Mouse (Mus musculus) bone marrow, adult 2 months (tissue): ENCODE results near the gene Crocc2. TPM values are rescaled to one million over a fixed set of nuclear protein-coding genes. Genes with fewer than 3 reads are reported as not detected.

Experiments
- H3K27ac ChIP-seq: fragments of 200-500 bp; 2 replicates; pipeline ENCODE4 v1.5.1; 2012; ENCODE audit warnings: low read depth, mild to moderate bottlenecking, control low read depth, inconsistent platforms, low read length; ENCODE audit not compliant: control insufficient read depth, poor library complexity, insufficient read depth
- H3K4me1 ChIP-seq: fragments of 200-500 bp; 2 replicates; pipeline ENCODE4 v1.6.1; 2011; ENCODE audit warnings: low read length; ENCODE audit not compliant: control insufficient read depth, insufficient read depth
- H3K4me3 ChIP-seq: fragments of 200-500 bp; replicated peaks from 2 replicates; pipeline ENCODE3; 2011; ENCODE audit warnings: mild to moderate bottlenecking, low read depth, low read length, control low read depth; ENCODE audit not compliant: control insufficient read depth
- CTCF ChIP-seq: fragments of 200-500 bp; IDR thresholded peaks from 2 replicates; pipeline ENCODE4 v1.5.1; 2011; ENCODE audit warnings: low read length, control low read depth; ENCODE audit not compliant: control insufficient read depth, insufficient read depth
- POLR2A ChIP-seq: fragments of 200-500 bp; IDR thresholded peaks from 2 replicates; pipeline ENCODE4 v1.6.1; 2011; ENCODE audit warnings: low read depth, mild to moderate bottlenecking, control low read depth, low read length, borderline replicate concordance; ENCODE audit not compliant: control insufficient read depth
- WGBS: fragments of 180-500 bp; shearing (Covaris S2); methylation state at CpG from one replicate; pipeline ENCODE4 v1.1.7; 2018; 5-methylcytosine and 5-hydroxymethylcytosine counted together
- polyA plus RNA-seq: library from polyadenylated mRNA; stranded (reverse); fragments of >200 nt; gene quantifications from 2 replicates; pipeline ENCODE4 v1.2.4, GENCODE M21; 2011; ENCODE audit warnings: low replicate concordance; ENCODE audit not compliant: missing spikeins, insufficient read depth, insufficient read length

The Crocc2 gene
- polyA plus RNA-seq: not detected in 2 replicates

DNA sequence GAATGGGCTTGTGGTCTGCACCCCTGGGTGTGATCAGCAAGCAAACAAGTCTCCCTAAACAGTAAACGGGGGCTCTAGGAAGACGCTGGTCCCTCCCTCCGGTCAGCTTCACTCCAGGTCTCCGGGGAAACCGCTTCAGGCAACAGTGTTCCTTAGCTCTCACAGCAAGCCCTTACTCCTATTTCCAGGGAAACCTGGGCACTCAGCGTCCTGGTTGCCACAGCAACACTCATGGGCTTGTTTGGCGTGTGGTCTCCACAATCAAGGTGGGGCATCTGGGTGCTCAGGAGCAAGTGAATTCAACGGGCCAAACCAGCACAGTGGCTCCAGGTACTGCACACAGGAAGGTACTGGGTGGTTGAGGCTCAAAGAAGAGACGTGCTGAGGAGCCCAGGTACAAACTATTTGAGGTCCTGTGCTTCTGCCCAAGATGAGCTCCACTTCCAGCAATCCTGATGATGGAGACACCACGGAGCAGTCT is at the start of gene Crocc2:
Gene Crocc2, plus strand, starts transcription at position 431 of the 481 bp plus-strand sequence.
- 68% methylated on average over 10 of the region's 10 CpGs for WGBS
- Histone ChIP-seq H3K4me1 (no peaks in the 10 kb centered on the region; the same call in 1 of the 2 replicates), H3K27ac (no peak within 1 kb of the TSS), H3K4me3 (no peak within 1 kb of the TSS)
- TF ChIP-seq CTCF (no peak), POLR2A (no peak)

DNA sequence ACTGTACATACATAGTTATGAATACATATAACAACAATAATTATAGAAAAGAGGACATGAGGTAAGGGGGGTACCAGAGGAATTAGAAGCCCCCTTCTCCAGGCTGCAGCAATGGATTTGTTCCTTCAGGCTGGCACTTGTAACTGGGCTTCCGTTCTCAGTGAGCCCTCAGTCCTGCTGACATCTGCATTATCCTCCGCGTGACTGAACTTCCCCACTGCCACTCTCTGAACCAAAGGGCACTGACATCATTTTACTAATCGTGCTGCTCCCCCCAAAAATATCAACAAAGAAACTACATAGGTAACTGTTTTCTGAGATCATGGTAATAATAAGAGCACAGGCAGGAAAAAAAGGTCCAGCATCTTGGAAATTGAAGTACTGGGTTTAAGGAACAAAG is 49.7 kb upstream of the Crocc2 start:
- no peak for TF ChIP-seq POLR2A
- no peak for TF ChIP-seq CTCF
- no peaks in the 10 kb centered on the region; the same call in 1 of the 2 replicates for H3K4me1 ChIP-seq
- H3K27ac ChIP-seq: no peak overlapping the region
- H3K4me3 ChIP-seq: no peak overlapping the region
- WGBS: 14% methylated on average over 4 of the region's 4 CpGs

DNA sequence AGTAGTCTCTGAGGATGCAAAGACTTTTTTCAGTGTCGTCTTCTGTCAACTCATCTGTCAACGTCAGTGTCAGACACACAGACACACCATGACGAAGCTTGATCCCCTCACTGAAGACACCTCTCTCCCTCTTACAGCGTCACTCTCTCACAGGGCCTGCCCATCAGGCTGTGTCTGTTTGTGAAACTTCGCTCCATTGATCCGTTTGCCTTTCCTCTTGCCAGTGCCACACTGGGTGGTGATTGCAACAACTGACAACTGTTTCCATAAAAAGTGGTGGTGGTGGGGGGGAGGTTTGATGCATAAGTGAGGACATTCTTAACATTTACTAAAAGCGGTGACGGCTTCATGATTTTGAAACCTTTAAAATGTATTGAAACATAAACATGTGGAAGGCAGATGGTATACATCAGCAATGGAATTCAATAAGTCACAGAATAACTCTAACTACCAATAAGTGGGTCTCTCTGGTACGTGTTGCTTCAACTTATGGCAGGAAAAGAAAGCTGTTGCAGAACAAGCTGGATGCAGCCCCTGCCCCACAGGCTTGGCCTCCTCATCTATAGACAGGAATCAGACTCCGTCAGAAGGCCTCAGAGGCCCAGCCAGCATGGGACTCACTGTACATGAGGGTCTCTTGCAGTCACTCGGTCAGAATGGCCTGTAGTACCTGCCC is 45.2 kb upstream of the Crocc2 start:
- Histone ChIP-seq H3K27ac (no peak overlapping the region), H3K4me1 (peaks cover 3% of the 10 kb centered on the region), H3K4me3 (no peak overlapping the region)
- WGBS: 56% methylated on average over 11 of the region's 11 CpGs
- no peak for TF ChIP-seq CTCF
- TF ChIP-seq POLR2A: no peak

DNA sequence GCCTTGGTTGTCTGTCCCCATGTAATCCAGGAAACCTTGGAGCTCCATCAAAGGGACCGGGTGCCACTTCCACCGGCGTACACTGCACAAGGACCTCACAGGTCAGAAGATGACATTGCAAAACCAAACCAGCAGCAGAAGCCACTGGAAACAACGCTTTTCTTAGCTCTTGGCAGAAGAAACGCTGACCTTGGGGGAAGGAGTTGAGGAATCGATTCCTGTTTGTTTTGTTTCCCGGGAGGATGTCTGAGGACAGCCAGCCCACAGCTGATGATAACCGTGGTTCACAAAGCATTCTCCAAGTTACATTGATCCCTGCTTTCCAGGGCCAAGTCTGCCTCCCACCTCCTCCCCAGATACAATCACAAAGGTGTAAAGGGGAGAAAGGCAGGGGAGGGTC is 44.5 kb upstream of the Crocc2 start:
- Histone ChIP-seq H3K27ac (no peak overlapping the region), H3K4me1 (peaks cover 3% of the 10 kb centered on the region), H3K4me3 (no peak overlapping the region)
- TF ChIP-seq CTCF: no peak
- TF ChIP-seq POLR2A: no peak
- 25% methylated on average over 8 of the region's 8 CpGs for WGBS

DNA sequence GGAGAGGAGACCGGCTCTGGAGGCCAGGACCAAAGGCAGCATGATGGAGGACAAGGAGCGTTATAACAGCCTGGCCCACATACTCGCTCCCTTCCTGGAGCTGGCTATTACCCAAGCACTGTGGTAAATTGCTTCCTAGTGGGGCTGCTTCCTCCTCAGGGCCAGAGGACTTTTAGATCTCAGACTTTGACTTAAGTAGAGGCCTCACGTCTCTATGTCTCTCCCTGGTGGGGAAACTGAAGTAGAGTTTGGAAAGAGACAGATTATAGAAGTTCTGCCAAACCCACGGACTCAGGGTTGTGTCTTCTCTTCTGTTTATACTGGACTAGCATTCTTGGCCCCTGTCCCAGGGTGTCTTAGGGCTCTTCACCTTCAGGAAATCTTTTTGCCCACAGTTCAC is 43.3 kb upstream of the Crocc2 start:
- 2% methylated on average over 5 of the region's 5 CpGs for WGBS
- TF ChIP-seq POLR2A (no peak), CTCF (no peak)
- Histone ChIP-seq H3K27ac (no peak overlapping the region), H3K4me1 (peaks cover 3% of the 10 kb centered on the region), H3K4me3 (no peak overlapping the region)

DNA sequence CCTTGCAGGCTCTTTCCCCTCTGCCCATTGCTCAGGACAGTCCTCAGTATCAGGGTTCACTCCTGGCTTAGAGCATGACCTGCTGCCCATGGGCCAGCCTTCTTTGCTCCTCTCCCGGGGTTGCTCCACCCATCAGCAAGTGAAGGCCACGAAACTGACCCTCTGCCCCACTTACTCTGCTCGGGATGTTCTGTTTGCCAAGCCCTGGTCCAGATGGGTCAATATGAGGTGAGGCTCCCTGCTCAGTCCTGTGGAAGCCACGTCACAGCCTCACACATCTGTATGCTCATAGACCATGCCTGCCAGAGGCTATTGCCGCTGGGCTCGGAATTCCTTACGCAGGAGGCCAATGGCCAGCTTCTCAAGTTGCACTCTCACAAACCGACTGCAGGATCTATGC is 40.3 kb upstream of the Crocc2 start:
- WGBS: 84% methylated on average over 8 of the region's 8 CpGs
- no peak overlapping the region for H3K27ac ChIP-seq

DNA sequence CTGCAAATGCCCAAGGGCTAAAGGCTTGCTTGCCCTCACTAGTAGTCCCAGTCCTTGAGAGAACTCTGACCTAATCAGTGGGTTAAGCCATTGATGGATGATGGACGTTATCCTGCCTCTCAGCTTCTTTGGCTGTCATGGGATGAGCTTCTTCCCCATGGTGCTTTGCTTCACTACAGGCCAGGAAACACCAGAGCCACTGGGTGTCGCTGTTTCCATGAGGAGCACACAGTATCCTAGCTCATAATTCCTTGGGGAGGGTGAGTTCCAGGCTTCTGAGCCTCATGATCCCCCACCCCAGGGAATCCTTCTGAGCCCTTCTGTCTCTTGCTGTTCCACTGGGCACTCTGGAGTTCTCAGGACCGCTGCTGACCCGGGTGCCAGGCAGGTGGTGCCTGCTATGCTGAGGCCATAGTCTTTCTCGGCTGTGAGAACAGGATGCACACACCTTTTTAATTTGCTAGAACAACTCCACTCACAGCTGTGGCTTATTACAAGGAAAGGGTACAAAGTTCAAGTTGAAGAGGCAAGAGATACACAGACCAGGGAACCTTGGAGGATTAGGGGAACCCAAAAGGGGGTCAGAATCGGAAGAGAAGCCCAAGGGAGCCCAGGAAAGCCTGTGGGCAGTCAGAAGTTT is 39.7 kb upstream of the Crocc2 start:
- H3K27ac ChIP-seq: no peak overlapping the region
- WGBS: 39% methylated on average over 6 of the region's 6 CpGs
- H3K4me3 ChIP-seq: no peak overlapping the region
- TF ChIP-seq CTCF (peak; percentile 35; the same call in 1 of the 2 replicates), POLR2A (no peak)
- peaks cover 3% of the 10 kb centered on the region for H3K4me1 ChIP-seq

More for the DNA sequence above, 40.3 kb upstream of the Crocc2 start:
- Histone ChIP-seq H3K4me3 (no peak overlapping the region), H3K4me1 (peaks cover 3% of the 10 kb centered on the region)
- TF ChIP-seq POLR2A (no peak), CTCF (no peak)

DNA sequence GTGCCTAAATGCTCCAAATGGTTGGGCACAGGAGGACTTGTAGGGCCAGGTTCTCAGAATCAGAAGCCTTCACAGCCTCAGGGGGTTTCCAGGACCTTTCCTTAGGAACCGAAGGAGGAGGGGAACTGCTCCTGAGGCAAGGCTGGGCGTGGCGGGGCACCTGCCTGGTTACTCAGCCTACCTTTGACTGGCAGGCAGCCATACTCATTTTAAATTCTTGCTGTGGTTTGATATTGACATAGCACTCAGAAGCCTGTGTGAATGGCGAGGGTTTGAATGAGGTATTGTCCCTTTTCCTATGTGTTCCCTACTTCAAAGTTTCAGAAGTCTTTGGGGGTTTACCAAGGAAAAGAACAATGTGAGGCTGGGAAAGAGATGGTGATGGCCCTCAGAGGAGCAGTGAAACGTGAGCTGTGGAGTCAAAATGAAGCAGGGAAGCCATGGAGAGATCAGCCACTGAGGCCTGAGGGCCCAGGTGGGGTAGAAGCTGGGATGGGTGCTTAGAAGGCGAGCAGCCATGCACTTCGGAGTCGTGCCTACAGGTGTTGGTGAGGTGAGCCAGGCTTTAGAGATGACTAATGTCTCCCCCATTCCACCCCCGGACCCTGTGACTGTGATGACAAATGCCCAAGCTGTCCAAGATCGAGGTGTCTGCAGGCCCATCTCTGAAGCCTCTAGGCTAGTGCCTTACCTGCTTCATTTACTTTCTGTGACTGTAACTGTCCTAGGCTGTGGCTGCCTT is 38.1 kb upstream of the Crocc2 start:
- Histone ChIP-seq H3K4me3 (no peak overlapping the region), H3K4me1 (no peaks in the 10 kb centered on the region), H3K27ac (no peak overlapping the region)
- 72% methylated on average over 10 of the region's 10 CpGs for WGBS
- TF ChIP-seq POLR2A: no peak
